Mouse (Mus musculus): ENCODE results near the gene Dcun1d2.

The Dcun1d2 gene

GRCm38 (mm10) chr8:13253413-13253812 is 34.5 kb downstream of the Dcun1d2 start:
- no peak for DNase-seq

GRCm38 (mm10) chr8:13252837-13253236 is 35.1 kb downstream of the Dcun1d2 start:
- DNase-seq: no peak

- DNase-seq: no peak
Measured at GRCm38 (mm10) chr8:13244343-13244880, 43.5 kb downstream of the Dcun1d2 start.

GRCm38 (mm10) chr8:13242985-13243870 is 44.7 kb downstream of the Dcun1d2 start:
- DNase-seq: no peak

- no peak for DNase-seq
Measured at GRCm38 (mm10) chr8:13240691-13241090, 47.2 kb downstream of the Dcun1d2 start.

- DNase-seq: no peak
Measured at GRCm38 (mm10) chr8:13240055-13240454, 47.9 kb downstream of the Dcun1d2 start.

- DNase-seq: no peak
Measured at GRCm38 (mm10) chr8:13234803-13235202, 53.1 kb downstream of the Dcun1d2 start.

- DNase-seq: no peak
Measured at GRCm38 (mm10) chr8:13230471-13230870, 57.5 kb downstream of the Dcun1d2 start.

GRCm38 (mm10) chr8:13229802-13230201 is 58.1 kb downstream of the Dcun1d2 start:
- no peak for DNase-seq

GRCm38 (mm10) chr8:13228923-13229610 is 58.9 kb downstream of the Dcun1d2 start:
- DNase-seq: no peak

- no peak for DNase-seq
Measured at GRCm38 (mm10) chr8:13227184-13227583, 60.7 kb downstream of the Dcun1d2 start.

- no peak for DNase-seq
Measured at GRCm38 (mm10) chr8:13226288-13226687, 61.6 kb downstream of the Dcun1d2 start.

- no peak for DNase-seq
Measured at GRCm38 (mm10) chr8:13224426-13224825, 63.5 kb downstream of the Dcun1d2 start.

GRCm38 (mm10) chr8:13218441-13218840 is 69.5 kb downstream of the Dcun1d2 start:
- no peak for DNase-seq

- no peak for DNase-seq
Measured at GRCm38 (mm10) chr8:13217986-13218385, 69.9 kb downstream of the Dcun1d2 start.

GRCm38 (mm10) chr8:13217093-13217492 is 70.8 kb downstream of the Dcun1d2 start:
- DNase-seq: no peak

GRCm38 (mm10) chr8:13216386-13216785 is 71.5 kb downstream of the Dcun1d2 start:
- no peak for DNase-seq

GRCm38 (mm10) chr8:13213479-13214268 is 74.3 kb downstream of the Dcun1d2 start:
- DNase-seq: peak; percentile 51

- DNase-seq: no peak
Measured at GRCm38 (mm10) chr8:13209770-13210169, 78.2 kb downstream of the Dcun1d2 start.

GRCm38 (mm10) chr8:13208627-13209355 is 79.1 kb downstream of the Dcun1d2 start:
- DNase-seq: no peak

GRCm38 (mm10) chr8:13206290-13206689 is 81.6 kb downstream of the Dcun1d2 start:
- no peak for DNase-seq

All from cerebellum, adult 11-12 months (tissue).